Mouse (Mus musculus) megakaryocyte, embryonic 14.5 days (primary cell): ENCODE data around the gene Rtn1.

Experiments used
- FLI1 ChIP-seq: IDR thresholded peaks from 2 replicates; pipeline ENCODE4 v1.6.1; 2012; ENCODE audit warnings: low read length, inconsistent platforms, mixed read lengths
- GATA1 ChIP-seq: IDR thresholded peaks from 3 replicates; pipeline ENCODE4 v1.6.1; 2012; ENCODE audit warnings: mixed read lengths, low read length, inconsistent platforms, borderline replicate concordance

- no peak for TF ChIP-seq GATA1
- TF ChIP-seq FLI1, result no peak
Measured at GRCm38 (mm10) chr12:72407146-72407545, 1.7 kb downstream of the Rtn1 start.
